Mouse (Mus musculus) heart, embryonic 15.5 days (tissue): ENCODE results near the gene Pigp. TPM values are rescaled to one million over a fixed set of nuclear protein-coding genes. Genes with fewer than 3 reads are reported as not detected.
A peak's percentile ranks its signal among the peaks of the same experiment; 100 is the strongest.

ENCODE experiments used
- ATAC-seq: fragments of 200-750 bp; cut with Nextera tagmentation; replicated peaks from 2 replicates; pipeline ENCODE4 v1.8.0; 2017; ENCODE audit warnings: low read depth, moderate TSS enrichment; ENCODE audit not compliant: insufficient number of reproducible peaks, insufficient read depth, low FRiP score
- H3K27ac ChIP-seq: fragments of 300-500 bp; sonication (generic); 2 replicates; pipeline ENCODE4 v1.5.1; 2015; ENCODE audit warnings: mild to moderate bottlenecking, inconsistent platforms
- H3K27me3 ChIP-seq: fragments of 300-500 bp; sonication (generic); 2 replicates; pipeline ENCODE4 v1.6.1; 2015; ENCODE audit warnings: inconsistent platforms
- H3K36me3 ChIP-seq: fragments of 300-500 bp; sonication (generic); 2 replicates; pipeline ENCODE4 v1.6.1; 2015; ENCODE audit warnings: mild to moderate bottlenecking, inconsistent platforms
- H3K4me1 ChIP-seq: fragments of 300-500 bp; sonication (generic); replicated peaks from 2 replicates; pipeline ENCODE4 v1.6.1; 2015; ENCODE audit warnings: inconsistent platforms
- H3K4me2 ChIP-seq: fragments of 300-500 bp; sonication (generic); 2 replicates; pipeline ENCODE4 v1.6.1; 2015; ENCODE audit warnings: inconsistent platforms, mild to moderate bottlenecking, moderate library complexity
- H3K4me3 ChIP-seq: fragments of 300-500 bp; sonication (generic); 2 replicates; pipeline ENCODE4 v1.5.1; 2015; ENCODE audit warnings: mild to moderate bottlenecking, inconsistent platforms
- H3K9ac ChIP-seq: fragments of 300-500 bp; sonication (generic); 2 replicates; pipeline ENCODE4 v1.6.1; 2015; ENCODE audit warnings: mild to moderate bottlenecking, inconsistent platforms
- H3K9me3 ChIP-seq: fragments of 300-500 bp; sonication (generic); replicated peaks from 2 replicates; pipeline ENCODE4 v1.6.1; 2016; ENCODE audit warnings: inconsistent platforms
- WGBS: fragments of 180-500 bp; shearing (Covaris S2); methylation state at CpG from one replicate; pipeline ENCODE4 v1.1.7; 2015; ENCODE audit warnings: mixed read lengths; 5-methylcytosine and 5-hydroxymethylcytosine counted together
- polyA plus RNA-seq: library from polyadenylated mRNA; unstranded; fragments of >200 nt; fragmentation: Nextera tagmentation; extraction: Ambion mirVana; gene quantifications from 2 replicates; pipeline ENCODE4 v1.2.1, GENCODE M21; 2015

Gene Pigp
- polyA plus RNA-seq, 1 experiment from 2014 or later: 112 TPM

- no peak overlapping the region for H3K4me2 ChIP-seq
- no peak overlapping the region for H3K9ac ChIP-seq
- no peak for ATAC-seq
- no peaks in the 10 kb centered on the region for H3K9me3 ChIP-seq
- H3K36me3 ChIP-seq: 0 out of 2 replicates have a peak, but pooled peaks cover 7% of the 10 kb centered on the region
- no peak overlapping the region for H3K27ac ChIP-seq
- WGBS: 92% methylated on average over 7 of the region's 7 CpGs
- H3K4me1 ChIP-seq: peaks cover 10% of the 10 kb centered on the region
- H3K27me3 ChIP-seq: no peaks in the 10 kb centered on the region
- no peak overlapping the region for H3K4me3 ChIP-seq
Observed at GRCm38 (mm10) chr16:94387690-94388089, 16.0 kb upstream of the Pigp start.

- WGBS: 90% methylated on average over 3 of the region's 3 CpGs
- no peak overlapping the region for H3K27ac ChIP-seq
- H3K4me3 ChIP-seq: no peak overlapping the region
- H3K4me1 ChIP-seq: peaks cover 29% of the 10 kb centered on the region
- no peak for ATAC-seq
- no peak overlapping the region for H3K4me2 ChIP-seq
- H3K27me3 ChIP-seq: no peaks in the 10 kb centered on the region
- H3K9ac ChIP-seq: no peak overlapping the region
- no peaks in the 10 kb centered on the region for H3K9me3 ChIP-seq
- H3K36me3 ChIP-seq: 0 out of 2 replicates have a peak, but pooled peaks cover 7% of the 10 kb centered on the region
Observed at GRCm38 (mm10) chr16:94383277-94383676, 11.6 kb upstream of the Pigp start.

- Histone ChIP-seq H3K27me3 (no peaks in the 10 kb centered on the region), H3K27ac (no peak overlapping the region), H3K9ac (no peak overlapping the region), H3K4me3 (no peak overlapping the region), H3K36me3 (no peaks in the 10 kb centered on the region), H3K4me1 (peaks cover 37% of the 10 kb centered on the region), H3K9me3 (no peaks in the 10 kb centered on the region), H3K4me2 (no peak overlapping the region)
- no peak for ATAC-seq
- 45% methylated on average over 1 of the region's 1 CpGs for WGBS
Observed at GRCm38 (mm10) chr16:94379386-94379785, 7.7 kb upstream of the Pigp start.

GRCm38 (mm10) chr16:94370915-94371300 lies 734 bp downstream of the Pigp start:
- WGBS: 0% methylated on average over 42 of the region's 43 CpGs
- Histone ChIP-seq H3K9me3 (no peaks in the 10 kb centered on the region), H3K27me3 (no peaks in the 10 kb centered on the region), H3K4me1 (peaks cover 30% of the 10 kb centered on the region), H3K4me2 (peak overlapping the region; percentile 65), H3K27ac (peak overlapping the region; percentile 98), H3K36me3 (no peaks in the 10 kb centered on the region), H3K4me3 (peak overlapping the region; percentile 91), H3K9ac (peak overlapping the region; percentile 91)
- peak; percentile 83 for ATAC-seq

- Histone ChIP-seq H3K36me3 (no peaks in the 10 kb centered on the region), H3K9me3 (no peaks in the 10 kb centered on the region), H3K27me3 (no peaks in the 10 kb centered on the region), H3K27ac (peak within 1 kb of the TSS; percentile 98), H3K4me1 (peaks cover 30% of the 10 kb centered on the region), H3K4me3 (peak within 1 kb of the TSS; percentile 91), H3K4me2 (peak within 1 kb of the TSS; percentile 65), H3K9ac (peak within 1 kb of the TSS; percentile 91)
- WGBS: under 1% methylated on average over 78 of the region's 79 CpGs
- peak; percentile 88 for ATAC-seq
Observed at GRCm38 (mm10) chr16:94370173-94370914, 1.3 kb downstream of the Pigp start, which contains the start of gene Ttc3. Ttc3 (plus strand) TSS chr16:94370618.

GRCm38 (mm10) chr16:94369596-94370172 lies 2.0 kb downstream of the Pigp start:
- ATAC-seq: no peak
- H3K27ac ChIP-seq: peak overlapping the region; percentile 98
- H3K36me3 ChIP-seq: no peaks in the 10 kb centered on the region
- no peaks in the 10 kb centered on the region for H3K9me3 ChIP-seq
- H3K9ac ChIP-seq: peak overlapping the region; percentile 91
- WGBS: 7% methylated on average over 6 of the region's 6 CpGs
- peak overlapping the region; percentile 91 for H3K4me3 ChIP-seq
- no peaks in the 10 kb centered on the region for H3K27me3 ChIP-seq
- H3K4me1 ChIP-seq: peaks cover 29% of the 10 kb centered on the region
- peak overlapping the region; percentile 65 for H3K4me2 ChIP-seq

GRCm38 (mm10) chr16:94365435-94365834 lies 6.2 kb downstream of the Pigp start:
- ATAC-seq: no peak
- Histone ChIP-seq H3K36me3 (no peaks in the 10 kb centered on the region), H3K4me1 (peaks cover 24% of the 10 kb centered on the region), H3K9ac (no peak overlapping the region), H3K4me3 (no peak overlapping the region), H3K9me3 (no peaks in the 10 kb centered on the region), H3K4me2 (no peak overlapping the region), H3K27me3 (no peaks in the 10 kb centered on the region), H3K27ac (no peak overlapping the region)
- WGBS: 84% methylated on average over 3 of the region's 3 CpGs

- H3K36me3 ChIP-seq: no peaks in the 10 kb centered on the region
- H3K4me2 ChIP-seq: no peak overlapping the region
- H3K27ac ChIP-seq: no peak overlapping the region
- ATAC-seq: no peak
- peaks cover 16% of the 10 kb centered on the region for H3K4me1 ChIP-seq
- H3K27me3 ChIP-seq: no peaks in the 10 kb centered on the region
- H3K9me3 ChIP-seq: no peaks in the 10 kb centered on the region
- WGBS: 86% methylated on average over 4 of the region's 4 CpGs
- H3K4me3 ChIP-seq: no peak overlapping the region
- H3K9ac ChIP-seq: no peak overlapping the region
Observed at GRCm38 (mm10) chr16:94363814-94364213, 7.8 kb downstream of the Pigp start.

- Histone ChIP-seq H3K36me3 (no peaks in the 10 kb centered on the region), H3K4me2 (peak overlapping the region; percentile 18; the same call in 1 of the 2 replicates), H3K27me3 (no peaks in the 10 kb centered on the region), H3K4me3 (no peak overlapping the region), H3K9ac (no peak overlapping the region), H3K27ac (peak overlapping the region; percentile 33), H3K4me1 (peaks cover 13% of the 10 kb centered on the region), H3K9me3 (no peaks in the 10 kb centered on the region)
- ATAC-seq: peak; percentile 67; the same call in 1 of the 2 replicates
- WGBS: 27% methylated on average over 10 of the region's 10 CpGs
Observed at GRCm38 (mm10) chr16:94362174-94362873, 9.3 kb downstream of the Pigp start.

GRCm38 (mm10) chr16:94360578-94361350 lies 10.9 kb downstream of the Pigp start:
- Histone ChIP-seq H3K4me2 (no peak overlapping the region), H3K9ac (no peak overlapping the region), H3K4me3 (no peak overlapping the region), H3K4me1 (peaks cover 13% of the 10 kb centered on the region), H3K36me3 (no peaks in the 10 kb centered on the region), H3K9me3 (no peaks in the 10 kb centered on the region), H3K27ac (no peak overlapping the region), H3K27me3 (no peaks in the 10 kb centered on the region)
- no peak for ATAC-seq
- 85% methylated on average over 13 of the region's 13 CpGs for WGBS

GRCm38 (mm10) chr16:94358091-94358490 lies 13.6 kb downstream of the Pigp start:
- no peak overlapping the region for H3K9ac ChIP-seq
- no peak for ATAC-seq
- 65% methylated on average over 3 of the region's 3 CpGs for WGBS

More at GRCm38 (mm10) chr16:94358091-94358490, 13.6 kb downstream of the Pigp start:
- no peaks in the 10 kb centered on the region for H3K27me3 ChIP-seq
- peaks cover 14% of the 10 kb centered on the region for H3K4me1 ChIP-seq
- no peak overlapping the region for H3K4me3 ChIP-seq
- H3K9me3 ChIP-seq: no peaks in the 10 kb centered on the region
- no peak overlapping the region for H3K27ac ChIP-seq
- no peak overlapping the region for H3K4me2 ChIP-seq
- H3K36me3 ChIP-seq: no peaks in the 10 kb centered on the region
